Mouse (Mus musculus): ENCODE measurements around the gene Soat1.
A peak's percentile ranks its signal among the peaks of the same experiment; 100 is the strongest.

Gene Soat1

GRCm38 (mm10) chr1:156464963-156465362 lies 9.2 kb downstream of the Soat1 start:
- DNase-seq (ENCODE audit: low read depth, low spot score), result no peak

- DNase-seq (ENCODE audit: low read depth, low spot score), result no peak
Measured at GRCm38 (mm10) chr1:156463981-156464853, 9.9 kb downstream of the Soat1 start.

- no peak for DNase-seq (ENCODE audit: low read depth, low spot score)
Measured at GRCm38 (mm10) chr1:156462273-156462991, 11.7 kb downstream of the Soat1 start.

GRCm38 (mm10) chr1:156461036-156461435 lies 13.1 kb downstream of the Soat1 start:
- no peak for DNase-seq (ENCODE audit: low read depth, low spot score)

GRCm38 (mm10) chr1:156460216-156460615 lies 13.9 kb downstream of the Soat1 start:
- no peak for DNase-seq (ENCODE audit: low read depth, low spot score)

GRCm38 (mm10) chr1:156459690-156460089 lies 14.4 kb downstream of the Soat1 start:
- DNase-seq (ENCODE audit: low read depth, low spot score), result no peak

- DNase-seq (ENCODE audit: low read depth, low spot score), result no peak
Measured at GRCm38 (mm10) chr1:156458391-156459060, 15.6 kb downstream of the Soat1 start.

- no peak for DNase-seq (ENCODE audit: low read depth, low spot score)
Measured at GRCm38 (mm10) chr1:156455005-156455758, 18.9 kb downstream of the Soat1 start.

- DNase-seq (ENCODE audit: low read depth, low spot score), result no peak
Measured at GRCm38 (mm10) chr1:156454384-156454783, 19.7 kb downstream of the Soat1 start.

- DNase-seq (ENCODE audit: low read depth, low spot score), result no peak
Measured at GRCm38 (mm10) chr1:156453876-156454275, 20.3 kb downstream of the Soat1 start.

- DNase-seq (ENCODE audit: low read depth, low spot score), result peak; percentile 30
Measured at GRCm38 (mm10) chr1:156450478-156450877, 23.7 kb downstream of the Soat1 start.

GRCm38 (mm10) chr1:156449691-156450090 lies 24.4 kb downstream of the Soat1 start:
- no peak for DNase-seq (ENCODE audit: low read depth, low spot score)

GRCm38 (mm10) chr1:156449089-156449488 lies 25.0 kb downstream of the Soat1 start:
- DNase-seq (ENCODE audit: low read depth, low spot score), result no peak

GRCm38 (mm10) chr1:156445049-156445448 lies 29.1 kb downstream of the Soat1 start:
- no peak for DNase-seq (ENCODE audit: low read depth, low spot score)

- DNase-seq (ENCODE audit: low read depth, low spot score), result no peak
Measured at GRCm38 (mm10) chr1:156442776-156443175, 31.4 kb downstream of the Soat1 start.

GRCm38 (mm10) chr1:156442266-156442665 lies 31.9 kb downstream of the Soat1 start:
- DNase-seq (ENCODE audit: low read depth, low spot score), result no peak

- DNase-seq (ENCODE audit: low read depth, low spot score), result no peak
Measured at GRCm38 (mm10) chr1:156437726-156438125, 36.4 kb downstream of the Soat1 start.

GRCm38 (mm10) chr1:156437016-156437708 lies 37.0 kb downstream of the Soat1 start:
- DNase-seq (ENCODE audit: low read depth, low spot score), result no peak

- DNase-seq (ENCODE audit: low read depth, low spot score), result no peak
Measured at GRCm38 (mm10) chr1:156433497-156433896, 40.6 kb downstream of the Soat1 start.

GRCm38 (mm10) chr1:156432498-156432897 lies 41.6 kb downstream of the Soat1 start:
- no peak for DNase-seq (ENCODE audit: low read depth, low spot score)

- DNase-seq (ENCODE audit: low read depth, low spot score), result no peak
Measured at GRCm38 (mm10) chr1:156428434-156428833, 45.7 kb downstream of the Soat1 start.
